9 mouse cellular contexts compared by ENCODE assay signal in the genomic region with DNA sequence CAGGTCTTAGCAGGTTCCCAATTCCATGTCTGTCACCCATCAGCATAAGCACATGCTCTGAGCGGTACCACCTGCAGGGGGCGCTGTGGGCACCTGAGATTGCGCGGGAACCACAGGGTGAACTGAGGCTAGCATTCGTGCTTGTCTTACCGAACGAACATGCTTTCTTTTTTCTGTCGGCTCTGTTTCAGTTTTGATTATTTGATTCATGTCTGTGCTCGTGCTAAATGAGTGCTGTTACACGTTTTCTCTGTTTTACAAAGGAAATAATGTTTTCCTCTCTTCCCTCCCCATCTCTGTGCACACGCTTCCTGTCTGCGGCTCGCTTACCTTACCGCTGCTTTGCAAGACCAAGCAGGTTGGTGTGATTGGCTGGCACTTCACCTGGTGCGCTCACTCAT. TPM values are rescaled to one million over a fixed set of nuclear protein-coding genes. Genes with fewer than 3 reads are reported as not detected.
A peak's percentile ranks its signal among the peaks of the same experiment; 100 is the strongest.
DNase-seq lines count a peak whose midpoint lies in the region; ATAC-seq and TF ChIP-seq lines count a peak whose summit lies in the region.
"Had no signal": no experiment of that assay in that cellular context is flagged by ENCODE, and none has a peak within 500 bp of the region (broad histone marks: within the 10 kb centered on the region; RNA-seq: fewer than 3 reads in every experiment).

No protein-coding gene starts in this region.

- H3K9me3 ChIP-seq in hindbrain, embryonic 11.5 days (ENCODE audit: control insufficient read depth, low read length), result no peaks in the 10 kb centered on the region
- no peaks in the 10 kb centered on the region for H3K9me3 ChIP-seq in hindbrain, embryonic 16.5 days (ENCODE audit: control insufficient read depth, low read length)
- no peaks in the 10 kb centered on the region for H3K9me3 ChIP-seq in embryonic facial prominence, embryonic 13.5 days
- H3K9me3 ChIP-seq: neural tube, embryonic 12.5 days had no signal

- no peaks in the 10 kb centered on the region for H3K79me3 ChIP-seq in C2C12 (ENCODE audit: low read depth)

- no peak overlapping the region for H3K27ac ChIP-seq in hindbrain, embryonic 11.5 days (ENCODE audit: low read depth, low read length)
- H3K27ac ChIP-seq in hindbrain, embryonic 16.5 days (ENCODE audit: low read depth, low read length), result no peak overlapping the region
- no peak overlapping the region for H3K27ac ChIP-seq in embryonic facial prominence, embryonic 13.5 days
- H3K27ac ChIP-seq: neural tube, embryonic 12.5 days had no signal

- no peak overlapping the region for H3ac ChIP-seq in C2C12 (ENCODE audit: control insufficient read depth, insufficient read length, low read depth)

- no peak for ATAC-seq in hindbrain, embryonic 11.5 days (ENCODE audit: low FRiP score)
- ATAC-seq in hindbrain, embryonic 16.5 days, result no peak
- ATAC-seq in embryonic facial prominence, embryonic 13.5 days (ENCODE audit: insufficient number of reproducible peaks, insufficient read depth, low FRiP score, low TSS enrichment, low read depth), result no peak

- peak; percentile 73 for DNase-seq in hindbrain, embryonic 11.5 days (ENCODE audit: low spot score)
- DNase-seq in R1 (ENCODE audit: low read depth, low spot score), result peak; percentile 75
- peak; percentile 44 to 63 for DNase-seq in left cerebral cortex, postnatal 14 days (ENCODE audit: low spot score in 2 of 2)
- DNase-seq in monocyte, adult 2 months (ENCODE audit: low read depth in 1 of 2, low spot score in 2 of 2), result peak; percentile 20 to 21
- DNase-seq in thymus, postnatal 4 days, result peak; percentile 87

- H3K9ac ChIP-seq in hindbrain, embryonic 11.5 days (ENCODE audit: low read depth, low read length), result no peak overlapping the region
- H3K9ac ChIP-seq in hindbrain, embryonic 16.5 days (ENCODE audit: low read depth, low read length), result no peak overlapping the region
- H3K9ac ChIP-seq in embryonic facial prominence, embryonic 13.5 days, result 0 out of 2 replicates have a peak overlapping the region, but pooled peaks have one; percentile 4
- H3K9ac ChIP-seq: neural tube, embryonic 12.5 days had no signal

- no peaks in the 10 kb centered on the region for H3K4me1 ChIP-seq in hindbrain, embryonic 11.5 days (replicated peaks; ENCODE audit: control insufficient read depth, insufficient read depth, low read length)
- H3K4me1 ChIP-seq in hindbrain, embryonic 16.5 days (ENCODE audit: control insufficient read depth, insufficient read depth, low read depth, low read length), result no peaks in the 10 kb centered on the region
- H3K4me1 ChIP-seq in embryonic facial prominence, embryonic 13.5 days, result no peaks in the 10 kb centered on the region
- H3K4me1 ChIP-seq: neural tube, embryonic 12.5 days had no signal

- WGBS in hindbrain, embryonic 11.5 days, result 43% methylated on average over 15 of the region's 15 CpGs
- 41% methylated on average over 15 of the region's 15 CpGs for WGBS in hindbrain, embryonic 16.5 days
- WGBS in embryonic facial prominence, embryonic 13.5 days, result 37% methylated on average over 15 of the region's 15 CpGs

- no peaks in the 10 kb centered on the region for H3K79me2 ChIP-seq in C2C12 (ENCODE audit: control insufficient read depth, insufficient read depth)

- intact Hi-C loops in left cerebral cortex, postnatal 14 days (cut with DNase I), result no loop called here

- H3K27me3 ChIP-seq in hindbrain, embryonic 11.5 days (ENCODE audit: control insufficient read depth, insufficient read depth, low read length), result no peaks in the 10 kb centered on the region
- H3K27me3 ChIP-seq in hindbrain, embryonic 16.5 days (replicated peaks; ENCODE audit: control insufficient read depth, insufficient read depth, low read length), result no peaks in the 10 kb centered on the region
- no peaks in the 10 kb centered on the region for H3K27me3 ChIP-seq in C2C12 (ENCODE audit: control insufficient read depth, insufficient read depth, insufficient read length)
- H3K27me3 ChIP-seq in embryonic facial prominence, embryonic 13.5 days, result no peaks in the 10 kb centered on the region
- H3K27me3 ChIP-seq: neural tube, embryonic 12.5 days had no signal

- TF ChIP-seq CTCF in C2C12 (IDR thresholded peaks at IDR 0.05; ENCODE audit: control insufficient read depth, insufficient read depth, insufficient read length), result peak; percentile 63

- H3K36me3 ChIP-seq in hindbrain, embryonic 11.5 days (ENCODE audit: control insufficient read depth, insufficient read depth, low read length), result peaks cover 7% of the 10 kb centered on the region; the same call in 1 of the 2 replicates
- peaks cover 53% of the 10 kb centered on the region for H3K36me3 ChIP-seq in hindbrain, embryonic 16.5 days (ENCODE audit: control insufficient read depth, insufficient read depth, low read length)
- H3K36me3 ChIP-seq in C2C12 (ENCODE audit: control insufficient read depth, insufficient read depth), result peaks cover 37% of the 10 kb centered on the region
- H3K36me3 ChIP-seq in embryonic facial prominence, embryonic 13.5 days, result peaks cover 75% of the 10 kb centered on the region

- no peak overlapping the region for H3K4me3 ChIP-seq in hindbrain, embryonic 11.5 days (ENCODE audit: low read depth, low read length)
- H3K4me3 ChIP-seq in hindbrain, embryonic 16.5 days (ENCODE audit: low read length), result no peak overlapping the region
- H3K4me3 ChIP-seq in C2C12 (ENCODE audit: insufficient read depth, poor library complexity, severe bottlenecking), result no peak overlapping the region
- no peak overlapping the region for H3K4me3 ChIP-seq in embryonic facial prominence, embryonic 13.5 days
- H3K4me3 ChIP-seq: neural tube, embryonic 12.5 days had no signal

- H3K4me2 ChIP-seq in hindbrain, embryonic 11.5 days (replicated peaks; ENCODE audit: low read depth, low read length), result no peak overlapping the region
- H3K4me2 ChIP-seq in hindbrain, embryonic 16.5 days (ENCODE audit: low read length), result no peak overlapping the region
- H3K4me2 ChIP-seq in embryonic facial prominence, embryonic 13.5 days, result no peak overlapping the region
- H3K4me2 ChIP-seq: neural tube, embryonic 12.5 days had no signal

TF ChIP-seq in C2C12, 6 proteins besides CTCF, POLR2A, EP300 and RAD21:
- TF ChIP-seq USF1 (IDR thresholded peaks at IDR 0.05; ENCODE audit: low read depth) (no peak), MAX (IDR thresholded peaks at IDR 0.05) (peak; percentile 84)
TF ChIP-seq in C2C12: peak in this region for 1.

RNA-seq across cellular contexts. Expression of gene Kif3a, which starts 23.2 kb away (rescaled TPM):
- 106 and 118 TPM in 2 replicates for polyA plus RNA-seq in hindbrain, embryonic 11.5 days (2014; fragmentation: Nextera tagmentation; extraction: Ambion mirVana)
- 306 and 352 TPM in 2 replicates for polyA plus RNA-seq in hindbrain, embryonic 16.5 days (2015; fragmentation: Nextera tagmentation; extraction: Ambion mirVana)
- polyA plus RNA-seq in C2C12 (2012; fragmentation: generic; extraction: Trizol), result 7.9 TPM
- 118 and 122 TPM in 2 replicates for polyA plus RNA-seq in embryonic facial prominence, embryonic 13.5 days (2015; fragmentation: Nextera tagmentation; extraction: Ambion mirVana)
- 100 to 1,000 TPM; 137 to 147 TPM for total RNA-seq in left cerebral cortex, postnatal 14 days (2021)

RNA-seq across cellular contexts. Expression of gene Il4, which starts 28.1 kb away (rescaled TPM):
- polyA plus RNA-seq in hindbrain, embryonic 11.5 days (2014; fragmentation: Nextera tagmentation; extraction: Ambion mirVana), result 2.3 and 2.8 TPM in 2 replicates
- 3.9 and 4.5 TPM in 2 replicates for polyA plus RNA-seq in hindbrain, embryonic 16.5 days (2015; fragmentation: Nextera tagmentation; extraction: Ambion mirVana)
- not detected for polyA plus RNA-seq in C2C12 (2012; fragmentation: generic; extraction: Trizol)
- polyA plus RNA-seq in embryonic facial prominence, embryonic 13.5 days (2015; fragmentation: Nextera tagmentation; extraction: Ambion mirVana), result 1.1 and 2.7 TPM in 2 replicates
- total RNA-seq in left cerebral cortex, postnatal 14 days (2021), result not detected

RNA-seq across cellular contexts. Expression of gene Il13, which starts 44.1 kb away (rescaled TPM):
- polyA plus RNA-seq in hindbrain, embryonic 11.5 days (2014; fragmentation: Nextera tagmentation; extraction: Ambion mirVana), result not detected in 2 replicates
- polyA plus RNA-seq in hindbrain, embryonic 16.5 days (2015; fragmentation: Nextera tagmentation; extraction: Ambion mirVana), result not detected in 2 replicates
- not detected for polyA plus RNA-seq in C2C12 (2012; fragmentation: generic; extraction: Trizol)
- polyA plus RNA-seq in embryonic facial prominence, embryonic 13.5 days (2015; fragmentation: Nextera tagmentation; extraction: Ambion mirVana), result not detected in 2 replicates
- not detected for total RNA-seq in left cerebral cortex, postnatal 14 days (2021)
- polyA plus RNA-seq: neural tube, embryonic 12.5 days had no signal

Comparison
In these comparisons a context has a peak if more than half of its experiments do, and no peak if none do; other contexts are left out.
1. DNase-seq: peak in every context shown above with its lines; median percentile 87 in thymus, postnatal 4 days; 75 in R1; 73 in hindbrain, embryonic 11.5 days; 54 in left cerebral cortex, postnatal 14 days; 20 in monocyte, adult 2 months.
2. RNA of gene Kif3a, which starts 23.2 kb away (polyA plus RNA-seq): 306 to 352 TPM in hindbrain, embryonic 16.5 days, 118 to 122 TPM in embryonic facial prominence, embryonic 13.5 days and 106 to 118 TPM in hindbrain, embryonic 11.5 days; 7.9 TPM in C2C12 (single experiment); every median in the first group is over 10 times any median in the second.